Mouse (Mus musculus) C2C12 (cell line): ENCODE results near the gene Ociad1.

ENCODE experiments used
- CTCF ChIP-seq: IDR thresholded peaks from one replicate; pipeline ENCODE4 v1.5.1; 2011; ENCODE audit not compliant: control insufficient read depth, insufficient read depth, insufficient read length
- MYOG ChIP-seq: IDR thresholded peaks from one replicate; pipeline ENCODE4 v1.6.1; 2011; ENCODE audit not compliant: control insufficient read depth, insufficient read length; ENCODE audit errors: extremely low read depth

- TF ChIP-seq CTCF (no peak), MYOG (no peak)
These were observed 43.9 kb downstream of the Ociad1 start for GRCm38 (mm10) chr5:73336448-73336847.
